Mouse (Mus musculus): ENCODE results near the gene Degs1. TPM values are rescaled to one million over a fixed set of nuclear protein-coding genes. Genes with fewer than 3 reads are reported as not detected.

Gene Degs1
- polyA plus RNA-seq, 2 experiments, result 69.5 to 150 TPM

DNA sequence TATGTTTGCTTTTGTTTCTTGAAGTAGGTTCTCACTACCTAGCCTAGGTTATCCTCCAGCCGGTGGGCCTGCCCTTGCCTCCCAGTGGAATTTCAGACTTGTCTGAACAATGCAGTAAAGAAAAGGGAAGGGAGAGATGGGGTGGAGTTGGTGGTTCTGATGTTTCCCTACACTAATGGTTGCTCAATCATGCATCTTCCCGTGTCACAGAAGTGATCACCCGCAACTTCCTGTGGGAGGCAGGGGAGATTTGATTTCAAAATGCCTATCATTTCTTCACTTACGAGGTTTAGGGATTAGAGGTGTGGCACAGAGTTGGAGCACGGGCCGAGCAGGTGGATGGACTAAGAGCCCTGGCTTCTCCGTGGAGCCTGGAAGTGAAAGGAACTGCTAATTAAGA, 627 bp upstream of the Degs1 start:
- 49% methylated on average over 7 of the region's 7 CpGs for WGBS
- Histone ChIP-seq H3K4me1 (ENCODE audit: control insufficient read depth, insufficient read depth, low read length) (peaks cover 21% of the 10 kb centered on the region), H3K27me3 (ENCODE audit: control insufficient read depth, insufficient read depth, low read length) (no peaks in the 10 kb centered on the region), H3K27ac (replicated peaks; ENCODE audit: low read depth, low read length) (no peak overlapping the region), H3K9ac (ENCODE audit: low read depth, low read length, severe bottlenecking) (no peak overlapping the region), H3K36me3 (ENCODE audit: control insufficient read depth, insufficient read depth, low read length) (peaks cover 12% of the 10 kb centered on the region), H3K4me2 (replicated peaks; ENCODE audit: low read depth, low read length, severe bottlenecking) (peak overlapping the region; percentile 71), H3K4me3 (replicated peaks; ENCODE audit: low read length) (peak overlapping the region; percentile 87), H3K9me3 (ENCODE audit: control insufficient read depth, low read length) (no peaks in the 10 kb centered on the region)
- no peak for ATAC-seq (ENCODE audit: low FRiP score, low read depth)
- no peak for DNase-seq (ENCODE audit: low spot score)
- TF ChIP-seq POLR2A (IDR thresholded peaks at IDR 0.05; ENCODE audit: borderline replicate concordance, extremely low read depth, insufficient read depth, insufficient read length), result no peak

DNA sequence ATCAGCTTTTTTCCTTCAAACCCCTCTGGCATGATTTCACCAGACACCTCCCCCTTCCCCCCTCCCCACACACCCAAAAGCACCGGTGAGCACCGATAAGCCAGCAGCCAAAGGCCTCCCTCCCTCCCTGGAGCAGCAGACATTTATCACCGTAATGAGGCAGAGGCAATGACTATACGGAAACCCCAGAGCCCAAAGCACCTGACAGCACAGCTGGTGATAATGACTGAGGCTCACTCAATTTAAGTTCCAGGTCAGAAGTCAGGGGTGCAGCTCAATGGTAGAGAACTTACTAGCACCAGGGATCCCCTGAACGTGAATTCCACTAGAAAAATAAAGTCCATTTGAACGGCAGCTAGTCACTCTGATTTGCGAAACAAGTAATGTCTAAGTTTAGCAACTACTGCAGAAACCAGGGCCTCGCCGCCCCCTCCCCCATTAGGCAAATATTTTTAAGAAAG, 1.3 kb downstream of the Degs1 start:
- TF ChIP-seq POLR2A (IDR thresholded peaks at IDR 0.05; ENCODE audit: borderline replicate concordance, extremely low read depth, insufficient read depth, insufficient read length), result no peak
- DNase-seq (ENCODE audit: low spot score) (no peak), ATAC-seq (ENCODE audit: low FRiP score, low read depth) (no peak)
- peak overlapping the region; percentile 71 for H3K4me2 ChIP-seq (replicated peaks; ENCODE audit: low read depth, low read length, severe bottlenecking)
- no peaks in the 10 kb centered on the region for H3K9me3 ChIP-seq (ENCODE audit: control insufficient read depth, low read length)
- no peaks in the 10 kb centered on the region for H3K27me3 ChIP-seq (ENCODE audit: control insufficient read depth, insufficient read depth, low read length)
- peak overlapping the region; percentile 90 for H3K9ac ChIP-seq (ENCODE audit: low read depth, low read length, severe bottlenecking)
- peak overlapping the region; percentile 87 for H3K4me3 ChIP-seq (replicated peaks; ENCODE audit: low read length)
- H3K27ac ChIP-seq (replicated peaks; ENCODE audit: low read depth, low read length), result no peak overlapping the region
- peaks cover 32% of the 10 kb centered on the region for H3K36me3 ChIP-seq (ENCODE audit: control insufficient read depth, insufficient read depth, low read length)
- WGBS, result 17% methylated on average over 9 of the region's 9 CpGs
- peaks cover 21% of the 10 kb centered on the region for H3K4me1 ChIP-seq (ENCODE audit: control insufficient read depth, insufficient read depth, low read length)

DNA sequence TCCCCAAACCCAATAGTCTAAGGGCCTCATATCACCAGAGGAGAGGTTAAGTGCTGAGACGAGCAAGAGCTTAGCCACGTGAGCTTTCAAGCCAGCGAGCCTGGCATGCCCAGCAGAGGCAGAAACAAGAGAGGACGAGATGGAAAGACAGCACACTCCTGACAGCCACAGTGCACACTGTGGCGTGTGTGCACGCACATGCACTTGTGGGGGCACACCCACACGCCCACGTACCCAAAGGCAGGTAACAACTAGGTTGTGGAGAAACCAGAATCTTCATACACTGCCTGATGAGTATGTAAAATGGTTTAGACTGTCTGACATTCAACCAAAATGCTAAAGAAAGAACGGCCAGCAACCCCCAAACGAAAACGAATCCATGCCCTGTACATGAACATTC, 2.0 kb downstream of the Degs1 start:
- Histone ChIP-seq H3K4me2 (replicated peaks; ENCODE audit: low read depth, low read length, severe bottlenecking) (peak overlapping the region; percentile 71), H3K9ac (ENCODE audit: low read depth, low read length, severe bottlenecking) (no peak overlapping the region)

DNA sequence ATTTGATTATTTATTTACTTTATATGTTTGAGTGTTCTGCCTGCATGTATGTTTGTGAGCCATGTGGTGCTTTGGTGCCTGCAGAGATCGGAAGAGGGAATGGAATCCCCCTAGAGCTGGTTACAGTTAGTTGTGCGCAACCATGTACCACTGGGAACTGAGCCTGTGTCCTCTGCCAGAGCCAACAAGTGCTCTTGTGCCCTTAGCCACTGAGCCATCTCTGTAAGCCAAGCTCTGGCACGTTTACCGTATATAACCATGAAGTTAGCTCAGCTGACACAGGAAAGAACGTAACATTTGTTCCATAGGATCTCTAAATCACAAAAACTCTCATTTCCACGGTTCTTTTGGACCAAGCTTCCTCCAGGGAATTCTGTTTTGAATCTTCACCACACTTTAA, 2.6 kb downstream of the Degs1 start:
- no peak for TF ChIP-seq POLR2A (IDR thresholded peaks at IDR 0.05; ENCODE audit: borderline replicate concordance, extremely low read depth, insufficient read depth, insufficient read length)
- Histone ChIP-seq H3K27ac (replicated peaks; ENCODE audit: low read depth, low read length) (no peak overlapping the region), H3K4me2 (replicated peaks; ENCODE audit: low read depth, low read length, severe bottlenecking) (no peak overlapping the region), H3K9ac (ENCODE audit: low read depth, low read length, severe bottlenecking) (no peak overlapping the region), H3K9me3 (ENCODE audit: control insufficient read depth, low read length) (no peaks in the 10 kb centered on the region), H3K4me3 (replicated peaks; ENCODE audit: low read length) (no peak overlapping the region), H3K4me1 (ENCODE audit: control insufficient read depth, insufficient read depth, low read length) (peaks cover 21% of the 10 kb centered on the region), H3K27me3 (ENCODE audit: control insufficient read depth, insufficient read depth, low read length) (no peaks in the 10 kb centered on the region), H3K36me3 (ENCODE audit: control insufficient read depth, insufficient read depth, low read length) (peaks cover 43% of the 10 kb centered on the region)
- ATAC-seq (ENCODE audit: low FRiP score, low read depth) (no peak), DNase-seq (ENCODE audit: low spot score) (no peak)
- WGBS, result 77% methylated on average over 6 of the region's 6 CpGs

More for the DNA sequence above, 2.0 kb downstream of the Degs1 start:
- H3K4me1 ChIP-seq (ENCODE audit: control insufficient read depth, insufficient read depth, low read length), result peaks cover 21% of the 10 kb centered on the region
- H3K27ac ChIP-seq (replicated peaks; ENCODE audit: low read depth, low read length), result no peak overlapping the region
- H3K27me3 ChIP-seq (ENCODE audit: control insufficient read depth, insufficient read depth, low read length), result no peaks in the 10 kb centered on the region
- DNase-seq (ENCODE audit: low spot score), result no peak
- no peak for TF ChIP-seq POLR2A (IDR thresholded peaks at IDR 0.05; ENCODE audit: borderline replicate concordance, extremely low read depth, insufficient read depth, insufficient read length)
- ATAC-seq (ENCODE audit: low FRiP score, low read depth), result no peak
- H3K4me3 ChIP-seq (replicated peaks; ENCODE audit: low read length), result peak overlapping the region; percentile 87
- peaks cover 37% of the 10 kb centered on the region for H3K36me3 ChIP-seq (ENCODE audit: control insufficient read depth, insufficient read depth, low read length)
- no peaks in the 10 kb centered on the region for H3K9me3 ChIP-seq (ENCODE audit: control insufficient read depth, low read length)
- 38% methylated on average over 11 of the region's 11 CpGs for WGBS

DNA sequence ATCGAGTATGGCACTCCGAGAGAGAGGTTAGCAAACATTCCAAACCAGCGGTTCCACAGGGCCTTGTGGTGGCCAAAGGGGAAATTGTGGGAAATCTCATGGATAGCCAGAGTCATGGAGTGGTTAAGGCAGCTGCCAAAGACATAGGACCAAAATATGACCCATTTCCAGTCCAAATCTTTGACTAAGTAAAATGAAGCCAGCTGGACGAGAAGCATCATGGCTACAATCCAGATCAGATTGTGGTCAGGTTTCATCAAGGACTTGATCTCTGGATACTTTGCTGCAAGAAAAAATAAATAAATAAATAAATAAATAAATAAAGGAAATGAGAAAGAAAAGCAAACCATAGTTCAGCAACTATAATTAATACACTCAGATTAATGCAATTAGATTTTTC, 3.2 kb downstream of the Degs1 start:
- peaks cover 21% of the 10 kb centered on the region for H3K4me1 ChIP-seq (ENCODE audit: control insufficient read depth, insufficient read depth, low read length)
- 88% methylated on average over 4 of the region's 4 CpGs for WGBS

DNA sequence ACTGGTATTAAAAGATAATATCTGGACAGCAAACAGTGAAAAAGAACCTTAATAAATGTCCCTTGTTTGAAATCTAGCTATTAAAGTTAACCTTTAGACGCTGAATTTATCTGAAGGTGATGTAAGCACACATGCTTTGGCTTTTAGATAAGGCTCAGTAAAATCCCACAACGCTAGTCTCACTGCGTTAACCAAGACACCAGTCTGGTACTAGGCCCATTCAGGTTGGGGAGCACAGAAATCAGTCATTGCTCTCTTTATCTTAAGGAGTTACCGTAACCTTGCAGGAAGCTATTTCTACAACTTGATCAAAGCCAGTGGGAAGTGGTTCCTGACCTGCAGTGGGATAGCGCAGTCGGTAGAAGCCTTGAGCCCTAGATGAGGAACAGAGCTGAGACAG, 7.5 kb downstream of the Degs1 start:
- no peak for TF ChIP-seq POLR2A (IDR thresholded peaks at IDR 0.05; ENCODE audit: borderline replicate concordance, extremely low read depth, insufficient read depth, insufficient read length)
- Histone ChIP-seq H3K4me2 (replicated peaks; ENCODE audit: low read depth, low read length, severe bottlenecking) (no peak overlapping the region), H3K9ac (ENCODE audit: low read depth, low read length, severe bottlenecking) (no peak overlapping the region), H3K9me3 (ENCODE audit: control insufficient read depth, low read length) (no peaks in the 10 kb centered on the region), H3K27ac (replicated peaks; ENCODE audit: low read depth, low read length) (no peak overlapping the region), H3K27me3 (ENCODE audit: control insufficient read depth, insufficient read depth, low read length) (no peaks in the 10 kb centered on the region), H3K4me3 (replicated peaks; ENCODE audit: low read length) (no peak overlapping the region), H3K36me3 (ENCODE audit: control insufficient read depth, insufficient read depth, low read length) (peaks cover 60% of the 10 kb centered on the region), H3K4me1 (ENCODE audit: control insufficient read depth, insufficient read depth, low read length) (peaks cover 3% of the 10 kb centered on the region; the same call in 1 of the 2 replicates)
- no peak for DNase-seq (ENCODE audit: low spot score)
- 95% methylated on average over 6 of the region's 6 CpGs for WGBS
- ATAC-seq (ENCODE audit: low FRiP score, low read depth), result no peak

More for the DNA sequence above, 3.2 kb downstream of the Degs1 start:
- Histone ChIP-seq H3K4me2 (replicated peaks; ENCODE audit: low read depth, low read length, severe bottlenecking) (no peak overlapping the region), H3K4me3 (replicated peaks; ENCODE audit: low read length) (no peak overlapping the region), H3K9me3 (ENCODE audit: control insufficient read depth, low read length) (no peaks in the 10 kb centered on the region), H3K9ac (ENCODE audit: low read depth, low read length, severe bottlenecking) (no peak overlapping the region), H3K27ac (replicated peaks; ENCODE audit: low read depth, low read length) (no peak overlapping the region), H3K27me3 (ENCODE audit: control insufficient read depth, insufficient read depth, low read length) (no peaks in the 10 kb centered on the region), H3K36me3 (ENCODE audit: control insufficient read depth, insufficient read depth, low read length) (peaks cover 48% of the 10 kb centered on the region)
- no peak for ATAC-seq (ENCODE audit: low FRiP score, low read depth)
- no peak for DNase-seq (ENCODE audit: low spot score)
- no peak for TF ChIP-seq POLR2A (IDR thresholded peaks at IDR 0.05; ENCODE audit: borderline replicate concordance, extremely low read depth, insufficient read depth, insufficient read length)
